Mouse (Mus musculus) hindbrain, embryonic 14.5 days (tissue): ENCODE data around the gene St3gal5. TPM values are rescaled to one million over a fixed set of nuclear protein-coding genes. Genes with fewer than 3 reads are reported as not detected.

Experiments used
- ATAC-seq: fragments of 200-750 bp; cut with Nextera tagmentation; 2 replicates; pipeline ENCODE4 v1.8.0; 2017; ENCODE audit warnings: moderate number of reproducible peaks, mild to moderate bottlenecking, moderate TSS enrichment, moderate library complexity; ENCODE audit not compliant: low FRiP score
- DNase-seq: peaks from one replicate; pipeline ENCODE4 v3.0.0-alpha.2; 2015; ENCODE audit warnings: low spot score
- H3K27ac ChIP-seq: fragments of 300-500 bp; sonication (generic); 2 replicates; pipeline ENCODE4 v1.5.1; 2014; ENCODE audit warnings: mild to moderate bottlenecking, moderate library complexity
- H3K27me3 ChIP-seq: fragments of 300-500 bp; sonication (generic); 2 replicates; pipeline ENCODE4 v1.6.1; 2014; ENCODE audit warnings: mild to moderate bottlenecking, low read length, mixed read lengths; ENCODE audit not compliant: control insufficient read depth, insufficient read depth
- H3K36me3 ChIP-seq: fragments of 300-500 bp; sonication (generic); replicated peaks from 2 replicates; pipeline ENCODE4 v1.6.1; 2014; ENCODE audit not compliant: control insufficient read depth, insufficient read depth
- H3K4me1 ChIP-seq: fragments of 300-500 bp; sonication (generic); replicated peaks from 2 replicates; pipeline ENCODE4 v1.6.1; 2014; ENCODE audit warnings: antibody characterized with exemption, low read length, mixed read lengths; ENCODE audit not compliant: control insufficient read depth, insufficient read depth
- H3K4me2 ChIP-seq: fragments of 300-500 bp; sonication (generic); replicated peaks from 2 replicates; pipeline ENCODE4 v1.6.1; 2014; ENCODE audit warnings: mild to moderate bottlenecking, moderate library complexity
- H3K4me3 ChIP-seq: fragments of 300-500 bp; sonication (generic); replicated peaks from 2 replicates; pipeline ENCODE4 v1.5.1; 2014; ENCODE audit warnings: mild to moderate bottlenecking, low read length
- H3K9ac ChIP-seq: fragments of 300-500 bp; sonication (generic); 2 replicates; pipeline ENCODE4 v1.6.1; 2014
- H3K9me3 ChIP-seq: fragments of 300-500 bp; sonication (generic); 2 replicates; pipeline ENCODE4 v1.6.1; 2016; ENCODE audit warnings: low read length; ENCODE audit not compliant: control insufficient read depth
- WGBS: fragments of 180-500 bp; shearing (Covaris S2); extraction: QIAGEN DNeasy Blood & Tissue Kit; methylation state at CpG from one replicate; pipeline ENCODE4 v1.1.7; 2014; 5-methylcytosine and 5-hydroxymethylcytosine counted together
- polyA plus RNA-seq: library from polyadenylated mRNA; unstranded; fragments of >200 nt; fragmentation: Nextera tagmentation; extraction: Ambion mirVana; gene quantifications from 2 replicates; pipeline ENCODE4 v1.2.1, GENCODE M21; 2014

St3gal5 gene
- polyA plus RNA-seq, 1 experiment from 2014 or later = 64.9 TPM

DNA sequence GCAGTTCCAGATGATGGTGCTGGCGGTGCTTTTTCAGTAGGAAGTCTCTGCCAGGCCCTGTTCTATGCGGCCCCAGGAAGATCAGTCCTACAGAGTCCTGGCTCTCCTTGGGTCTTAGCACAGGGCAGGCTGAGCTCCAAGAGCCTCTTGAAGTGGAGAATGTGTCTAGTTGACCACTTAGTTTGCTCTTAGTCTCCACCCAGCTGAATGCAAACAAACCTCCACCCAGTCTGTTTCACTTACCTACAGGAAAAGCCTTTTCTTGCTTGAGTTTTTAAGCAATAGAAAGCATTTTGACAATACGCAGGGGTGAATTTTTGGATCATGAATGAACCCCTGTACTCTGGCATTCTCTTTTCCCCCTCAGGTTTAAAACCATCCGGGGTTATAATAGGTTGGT, 4.0 kb downstream of the St3gal5 start:
- no peak for DNase-seq
- ATAC-seq = no peak
- Histone ChIP-seq H3K36me3 (no peaks in the 10 kb centered on the region), H3K4me2 (no peak overlapping the region), H3K9me3 (no peaks in the 10 kb centered on the region), H3K4me1 (peaks cover 13% of the 10 kb centered on the region), H3K27me3 (no peaks in the 10 kb centered on the region), H3K9ac (no peak overlapping the region), H3K4me3 (no peak overlapping the region), H3K27ac (no peak overlapping the region)
- WGBS = 87% methylated on average over 4 of the region's 4 CpGs

DNA sequence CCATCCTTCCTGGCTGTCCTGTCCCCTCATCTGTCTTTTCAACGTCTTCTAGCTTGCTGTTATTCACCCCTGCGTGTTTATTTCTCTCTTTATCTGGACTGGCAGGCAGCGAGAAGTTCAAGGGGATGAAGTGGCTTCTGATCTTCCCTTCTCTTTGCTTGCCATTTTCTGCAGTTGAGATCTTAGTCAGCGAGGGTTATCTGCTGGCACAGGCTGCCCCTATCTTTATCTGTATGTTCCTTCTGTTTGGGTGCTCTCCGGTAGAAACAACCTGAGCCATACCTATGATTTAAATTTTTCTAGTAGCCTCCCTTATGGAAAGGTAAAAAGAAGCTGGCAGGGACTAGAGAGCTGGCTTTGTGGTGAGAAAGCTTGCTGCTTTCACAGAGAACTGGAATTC, 4.7 kb downstream of the St3gal5 start:
- Histone ChIP-seq H3K4me3 (no peak overlapping the region), H3K27ac (no peak overlapping the region), H3K4me2 (no peak overlapping the region), H3K4me1 (peaks cover 13% of the 10 kb centered on the region), H3K27me3 (no peaks in the 10 kb centered on the region), H3K9me3 (no peaks in the 10 kb centered on the region), H3K36me3 (no peaks in the 10 kb centered on the region), H3K9ac (no peak overlapping the region)
- 76% methylated on average over 5 of the region's 5 CpGs for WGBS
- no peak for DNase-seq
- no peak for ATAC-seq

DNA sequence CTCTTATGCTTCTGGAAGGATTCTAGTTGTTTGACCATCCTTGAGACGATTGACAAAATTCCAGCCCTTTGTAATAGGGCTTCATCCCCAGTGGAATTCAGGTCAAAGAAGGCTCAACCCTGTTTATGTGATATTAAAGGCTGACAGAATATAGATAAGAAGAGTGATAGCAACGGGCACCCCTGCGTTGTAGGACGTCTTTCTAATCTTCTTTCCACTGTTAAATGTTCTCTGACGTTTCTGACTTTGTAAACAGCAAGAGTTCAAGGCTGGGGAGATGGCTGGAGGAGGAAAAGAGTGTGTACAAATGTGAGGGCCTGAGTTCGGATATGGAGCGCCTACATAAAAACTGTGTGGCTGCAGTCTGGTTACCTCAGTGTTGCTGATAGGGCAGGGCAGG, 7.1 kb downstream of the St3gal5 start:
- no peaks in the 10 kb centered on the region for H3K9me3 ChIP-seq
- H3K9ac ChIP-seq = no peak overlapping the region
- H3K36me3 ChIP-seq = no peaks in the 10 kb centered on the region
- no peak for DNase-seq
- 93% methylated on average over 7 of the region's 7 CpGs for WGBS
- H3K4me3 ChIP-seq = no peak overlapping the region
- H3K27me3 ChIP-seq = no peaks in the 10 kb centered on the region
- no peak overlapping the region for H3K4me2 ChIP-seq
- H3K4me1 ChIP-seq = peaks cover 2% of the 10 kb centered on the region
- no peak for ATAC-seq
- H3K27ac ChIP-seq = no peak overlapping the region

DNA sequence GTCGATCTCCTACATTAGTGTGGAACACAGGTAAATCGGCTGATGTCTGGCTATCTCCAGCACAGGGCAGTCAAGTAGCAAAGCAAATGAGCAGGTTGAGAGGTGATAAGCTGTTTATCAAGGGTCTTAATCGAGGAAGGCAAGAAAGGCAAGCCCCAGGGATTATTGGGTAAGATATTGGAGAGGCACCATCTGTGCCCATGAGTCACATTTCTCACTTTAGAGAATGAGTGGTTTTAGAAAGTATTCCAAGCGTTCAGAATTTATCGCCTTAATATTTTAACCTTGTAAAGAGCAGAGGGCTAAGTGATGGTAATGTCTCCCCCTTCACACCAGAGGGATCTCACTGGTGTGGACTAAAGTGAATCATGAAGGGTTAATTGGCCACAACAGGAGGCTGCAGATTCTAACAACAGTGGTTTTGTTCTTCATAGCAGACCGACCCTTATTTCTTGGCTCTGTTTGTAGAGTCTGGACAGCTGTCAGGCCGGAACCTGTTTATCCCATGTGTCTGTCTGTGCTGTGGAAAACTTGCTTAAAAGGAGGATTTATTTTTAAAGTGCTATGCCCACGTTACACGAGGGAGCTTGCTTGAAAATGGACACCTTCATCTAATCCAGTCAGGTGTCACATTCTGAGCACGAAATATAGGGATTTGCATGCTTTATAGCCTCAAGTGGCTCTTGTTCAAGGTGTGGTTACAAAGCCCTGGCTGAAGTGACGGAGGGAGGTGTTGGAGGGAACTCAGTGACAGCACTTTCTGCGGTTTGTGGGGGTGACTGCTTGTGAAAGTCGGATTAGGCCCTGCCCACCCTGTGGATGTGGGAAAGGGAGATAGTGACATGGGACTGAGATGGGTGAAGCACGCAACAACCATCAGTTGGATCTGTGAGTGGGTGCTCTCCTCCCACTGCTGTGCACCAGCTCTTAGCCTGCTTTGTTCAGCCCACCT, 11.8 kb downstream of the St3gal5 start:
- 66% methylated on average over 14 of the region's 14 CpGs for WGBS
- H3K4me2 ChIP-seq = no peak overlapping the region

DNA sequence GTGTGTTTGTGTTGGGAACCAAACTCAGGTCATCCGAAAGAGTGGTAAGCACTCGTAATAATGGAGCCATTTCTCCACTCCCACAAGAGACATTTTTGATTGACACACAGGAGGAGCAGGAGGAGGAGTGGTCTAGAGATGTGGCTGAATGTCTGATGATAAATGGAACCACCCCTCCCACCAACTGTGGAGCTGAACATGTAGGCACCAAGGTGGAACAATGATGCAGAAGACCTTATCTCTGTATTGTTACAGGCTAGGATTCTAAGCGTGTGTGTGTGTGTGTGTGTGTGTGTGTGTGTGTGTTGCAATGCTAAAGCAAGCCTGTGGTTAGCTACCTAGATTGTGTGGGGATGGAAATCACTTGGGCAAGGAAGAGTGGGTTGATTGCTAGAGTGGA, 13.2 kb downstream of the St3gal5 start:
- H3K9me3 ChIP-seq = no peaks in the 10 kb centered on the region
- no peaks in the 10 kb centered on the region for H3K27me3 ChIP-seq
- no peaks in the 10 kb centered on the region for H3K36me3 ChIP-seq
- 84% methylated on average over 3 of the region's 3 CpGs for WGBS
- H3K9ac ChIP-seq = no peak overlapping the region
- no peak overlapping the region for H3K4me3 ChIP-seq
- no peak for ATAC-seq
- 0 out of 2 replicates have a peak, but pooled peaks cover 4% of the 10 kb centered on the region for H3K4me1 ChIP-seq
- no peak overlapping the region for H3K4me2 ChIP-seq
- H3K27ac ChIP-seq = no peak overlapping the region
- no peak for DNase-seq

More for the DNA sequence above, 11.8 kb downstream of the St3gal5 start:
- Histone ChIP-seq H3K9me3 (no peaks in the 10 kb centered on the region), H3K27ac (no peak overlapping the region), H3K27me3 (no peaks in the 10 kb centered on the region), H3K9ac (no peak overlapping the region), H3K36me3 (no peaks in the 10 kb centered on the region), H3K4me1 (0 out of 2 replicates have a peak, but pooled peaks cover 4% of the 10 kb centered on the region), H3K4me3 (no peak overlapping the region)
- ATAC-seq = peak; percentile 43; the same call in 1 of the 2 replicates
- no peak for DNase-seq

DNA sequence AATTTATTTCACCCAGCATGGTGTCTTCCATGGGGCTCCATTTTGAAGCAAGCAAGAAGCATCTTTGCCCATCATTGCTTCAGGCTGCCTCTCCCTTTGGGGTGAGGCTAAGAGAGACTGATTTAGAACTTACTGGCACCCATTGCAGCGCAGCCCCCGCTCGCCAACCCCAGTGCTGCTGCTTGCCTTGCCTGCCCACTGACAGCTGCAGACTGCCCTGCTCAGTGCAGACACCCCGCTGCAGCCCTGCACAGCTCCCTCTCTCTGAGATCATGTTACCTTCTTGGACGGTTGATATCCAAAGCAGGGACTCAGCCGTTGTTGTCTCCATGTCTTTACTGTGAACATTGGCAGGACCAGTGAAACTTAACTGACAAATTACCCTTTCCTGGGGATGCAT, 15.2 kb downstream of the St3gal5 start:
- Histone ChIP-seq H3K4me3 (no peak overlapping the region), H3K27me3 (no peaks in the 10 kb centered on the region), H3K9me3 (no peaks in the 10 kb centered on the region), H3K9ac (no peak overlapping the region), H3K4me1 (0 out of 2 replicates have a peak, but pooled peaks cover 4% of the 10 kb centered on the region), H3K36me3 (no peaks in the 10 kb centered on the region), H3K27ac (no peak overlapping the region), H3K4me2 (no peak overlapping the region)
- no peak for ATAC-seq
- no peak for DNase-seq
- WGBS = 58% methylated on average over 6 of the region's 6 CpGs

DNA sequence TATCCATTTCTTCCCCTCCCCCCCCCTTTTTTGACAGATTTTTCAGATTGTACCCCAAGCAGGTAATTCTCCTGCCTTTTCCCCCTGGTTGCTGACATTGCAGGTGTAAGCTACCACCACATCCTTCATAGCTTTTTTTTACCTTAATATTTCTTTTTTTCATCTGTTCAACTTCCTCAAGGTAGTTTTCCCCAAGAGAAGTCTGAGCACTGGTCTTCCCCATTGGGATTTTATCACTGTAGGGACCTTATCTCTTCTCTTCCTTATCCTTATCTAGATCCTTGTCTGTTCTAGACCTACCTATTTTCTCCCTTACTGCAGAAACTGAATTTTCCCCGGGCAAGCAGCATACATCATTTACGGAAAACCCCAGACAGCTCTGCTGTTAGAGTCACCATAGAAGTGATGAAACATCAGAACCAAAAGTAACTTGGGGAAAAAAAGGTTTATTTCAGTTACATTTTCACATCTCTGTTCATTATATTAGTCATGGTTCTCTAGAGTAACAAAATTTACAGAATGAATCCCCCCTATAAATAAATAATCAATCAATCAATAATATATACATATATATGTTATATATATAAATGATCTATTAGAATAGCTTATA, 15.8 kb downstream of the St3gal5 start:
- DNase-seq = no peak
- no peaks in the 10 kb centered on the region for H3K27me3 ChIP-seq
- H3K4me1 ChIP-seq = 0 out of 2 replicates have a peak, but pooled peaks cover 4% of the 10 kb centered on the region
- H3K4me3 ChIP-seq = no peak overlapping the region
- no peaks in the 10 kb centered on the region for H3K9me3 ChIP-seq
- no peak overlapping the region for H3K4me2 ChIP-seq
- no peak for ATAC-seq
- no peaks in the 10 kb centered on the region for H3K36me3 ChIP-seq
- no peak overlapping the region for H3K9ac ChIP-seq
- H3K27ac ChIP-seq = no peak overlapping the region
- 92% methylated on average over 2 of the region's 2 CpGs for WGBS

DNA sequence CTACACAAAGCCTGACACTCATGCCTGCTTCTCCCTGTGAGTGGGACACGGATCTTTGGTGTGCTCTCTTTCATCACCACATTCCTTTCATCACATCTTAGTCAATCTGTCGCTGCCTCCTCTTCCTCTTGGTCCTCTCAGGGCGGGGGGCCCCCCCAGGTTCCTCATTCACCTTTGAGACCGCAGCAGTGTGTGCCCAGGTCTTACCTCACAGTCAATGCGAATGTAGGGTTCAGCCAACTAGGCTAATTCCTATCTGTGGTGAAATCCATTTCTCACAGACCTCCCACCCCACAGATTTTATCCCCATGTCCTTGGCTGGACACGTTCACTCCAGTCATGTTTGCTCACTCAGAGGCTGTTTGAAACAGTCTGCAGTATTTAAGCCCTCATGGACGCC, 17.5 kb downstream of the St3gal5 start:
- ATAC-seq (no peak), DNase-seq (no peak)
- Histone ChIP-seq H3K36me3 (no peaks in the 10 kb centered on the region), H3K9ac (no peak overlapping the region), H3K4me1 (0 out of 2 replicates have a peak, but pooled peaks cover 1% of the 10 kb centered on the region), H3K9me3 (no peaks in the 10 kb centered on the region), H3K4me2 (no peak overlapping the region), H3K4me3 (no peak overlapping the region), H3K27ac (no peak overlapping the region), H3K27me3 (no peaks in the 10 kb centered on the region)
- 85% methylated on average over 7 of the region's 7 CpGs for WGBS

DNA sequence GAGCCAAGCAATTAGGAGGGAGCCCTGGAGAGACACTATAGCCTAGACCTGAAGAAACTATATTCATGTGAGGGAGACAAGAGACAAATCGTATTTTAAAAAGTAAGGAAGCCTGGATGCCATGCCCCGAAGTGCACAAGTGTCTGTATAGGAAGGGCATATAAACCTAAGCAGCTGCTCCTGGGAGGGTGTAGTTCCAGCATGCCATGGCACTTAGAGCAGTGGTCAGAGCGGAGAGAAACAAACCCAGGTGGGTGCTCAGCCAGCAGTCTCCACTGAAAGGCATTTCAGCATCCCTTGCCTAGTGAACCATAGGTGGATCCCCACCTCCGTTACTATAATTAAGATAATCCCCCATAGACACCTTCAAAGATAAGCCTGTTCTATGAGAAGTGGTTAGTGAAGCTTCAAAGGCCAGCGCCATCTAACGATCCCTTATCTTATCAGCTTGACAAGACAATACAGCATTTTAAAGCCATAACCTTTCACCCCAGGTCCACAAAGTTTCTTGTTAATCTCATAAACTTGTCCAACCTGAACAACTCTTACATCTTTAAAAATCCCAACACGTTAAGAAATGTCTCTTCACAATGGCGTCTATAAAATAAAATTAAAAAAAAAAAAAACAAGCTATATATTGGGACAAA, 20.1 kb downstream of the St3gal5 start:
- WGBS = 85% methylated on average over 8 of the region's 8 CpGs
- Histone ChIP-seq H3K4me1 (no peaks in the 10 kb centered on the region), H3K27me3 (no peaks in the 10 kb centered on the region), H3K9me3 (no peaks in the 10 kb centered on the region), H3K27ac (no peak overlapping the region), H3K4me3 (no peak overlapping the region), H3K9ac (no peak overlapping the region), H3K36me3 (no peaks in the 10 kb centered on the region), H3K4me2 (no peak overlapping the region)
- DNase-seq (no peak), ATAC-seq (no peak)
